Mouse (Mus musculus) mammary gland, adult 2 months (tissue): ENCODE data around the gene Mup6. TPM values are rescaled to one million over a fixed set of nuclear protein-coding genes. Genes with fewer than 3 reads are reported as not detected.

Experiments used
- polyA plus RNA-seq: library from polyadenylated mRNA; depleted of rRNA; stranded (reverse); fragments of >200 nt; gene quantifications from 2 replicates; pipeline ENCODE4 v1.2.3, GENCODE M21; 2012; ENCODE audit warnings: low replicate concordance; rRNA removed

The Mup6 gene
- not detected in 2 replicates for polyA plus RNA-seq

DNA sequence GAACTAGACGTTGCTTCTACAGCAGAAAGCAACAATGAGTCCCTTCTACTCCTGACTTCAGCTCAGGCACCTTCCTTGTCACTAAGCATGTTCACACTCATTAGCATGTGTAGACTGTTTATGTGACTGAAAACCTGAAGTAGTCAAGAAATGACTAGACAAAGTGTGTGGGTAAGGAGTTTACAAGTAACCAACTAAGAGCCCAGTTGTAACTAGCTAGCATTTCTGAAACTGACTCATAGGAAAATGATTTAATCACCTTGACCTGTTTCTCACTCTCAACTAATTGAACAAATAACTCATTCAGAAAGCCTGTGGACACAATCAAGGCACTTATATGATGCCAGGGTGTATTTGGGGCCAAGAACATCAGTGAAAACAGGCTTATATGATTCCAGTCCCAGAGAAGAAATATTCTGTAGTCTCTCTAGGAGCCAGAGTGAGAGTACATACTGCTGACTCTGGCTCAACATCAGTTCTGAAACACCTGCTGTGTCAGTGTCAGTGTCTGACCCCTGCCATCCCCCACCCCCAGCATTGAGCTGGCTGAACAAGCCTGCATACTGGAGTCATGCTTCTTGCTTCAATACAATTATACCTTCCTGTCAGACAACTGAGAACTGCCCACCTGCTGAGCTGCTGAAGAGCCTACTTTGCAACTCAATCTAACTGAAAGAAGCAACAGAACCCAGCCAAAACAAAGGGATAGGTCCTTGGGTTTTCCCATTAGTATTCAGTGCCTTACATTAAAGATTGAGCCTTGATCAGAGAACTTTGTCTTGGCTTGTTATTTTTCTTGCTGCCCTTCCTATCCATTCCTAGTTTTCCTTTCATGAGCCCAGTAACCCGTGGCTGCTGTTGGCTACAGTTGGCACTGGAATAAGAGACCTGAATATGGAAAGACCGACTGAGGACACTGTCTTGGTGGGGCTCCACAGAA is at the start of gene Mup6:
Gene Mup6 (plus strand): TSS at position 890 of the 940 bp plus-strand sequence.

GRCm38 (mm10) chr4:59914608-59915403 is 49.3 kb upstream of the Mup6 start, which contains the start of gene Slc46a2:
Gene Slc46a2, minus strand, starts transcription at chr4:59915056.

GRCm38 (mm10) chr4:59960610-59961009 is 3.5 kb upstream of the Mup6 start, which contains the start of gene Mup4:
Gene Mup4, minus strand, starts transcription at chr4:59960710.

Other genes starting within 250 kb of the Mup6 start
- 8.4 and 13.4 TPM in 2 replicates for gene Inip, start 162.7 kb upstream of the Mup6 start, polyA plus RNA-seq
- 5.2 and 7.0 TPM in 2 replicates for gene Snx30, start 158.5 kb upstream of the Mup6 start, polyA plus RNA-seq
- 0.06 and 0.91 TPM in 2 replicates for gene Slc46a2, start 49.2 kb upstream of the Mup6 start, polyA plus RNA-seq
- not detected in 2 replicates for gene Mup4, start 3.6 kb upstream of the Mup6 start, polyA plus RNA-seq
- 1.1 and 1.8 TPM in 2 replicates for gene Mup7, start 106.2 kb downstream of the Mup6 start, polyA plus RNA-seq
- 0.23 and 0.26 TPM in 2 replicates for gene Mup2, start 190.0 kb downstream of the Mup6 start, polyA plus RNA-seq